In genomic region chr2:147012623-147013184, GRCm38 (mm10) we compare ENCODE assay signal across 8 mouse cellular contexts. TPM values are rescaled to one million over a fixed set of nuclear protein-coding genes. Genes with fewer than 3 reads are reported as not detected.
DNase-seq lines count a peak whose midpoint lies in the region; ATAC-seq and TF ChIP-seq lines count a peak whose summit lies in the region.

TSS of gene Xrn2 (plus strand) at chr2:147012996.

- peaks cover 3% of the 10 kb centered on the region for H3K9me3 ChIP-seq in ES-E14 (ENCODE audit: control insufficient read depth, insufficient read depth, low read depth, low read length)
- H3K9me3 ChIP-seq in forebrain, embryonic 15.5 days, result no peaks in the 10 kb centered on the region

- peaks cover 2 to 3% of the 10 kb centered on the region in 2 experiments; a peak in 2 of 4 replicates for H3K4me1 ChIP-seq in ES-E14 (ENCODE audit: control insufficient read depth in 2 of 2, insufficient read depth in 2 of 2, low read length in 2 of 2, poor library complexity in 1 of 2)
- peaks cover 26% of the 10 kb centered on the region for H3K4me1 ChIP-seq in forebrain, embryonic 15.5 days
- peaks cover 8% of the 10 kb centered on the region for H3K4me1 ChIP-seq in lung, adult 2 months (ENCODE audit: control insufficient read depth, insufficient read depth, low read length)

- peak; percentile 81 for TF ChIP-seq POLR2A in lung, adult 2 months (IDR thresholded peaks at IDR 0.05; ENCODE audit: borderline replicate concordance, extremely low read depth, low read depth, low read length)

- peak within 1 kb of the TSS; percentile 98 for H3K9ac ChIP-seq in ES-E14 (ENCODE audit: insufficient read depth, low read depth, low read length, poor library complexity, severe bottlenecking)
- H3K9ac ChIP-seq in forebrain, embryonic 15.5 days (replicated peaks), result peak within 1 kb of the TSS; percentile 77

- no peaks in the 10 kb centered on the region for H3K27me3 ChIP-seq in forebrain, embryonic 15.5 days

- H3K27ac ChIP-seq in ES-E14 (ENCODE audit: insufficient read depth, low read depth, low read length, poor library complexity, severe bottlenecking), result peak within 1 kb of the TSS; percentile 97
- H3K27ac ChIP-seq in forebrain, embryonic 15.5 days (replicated peaks), result peak within 1 kb of the TSS; percentile 98

- intact Hi-C loops in heart, postnatal 25 days (cut with DNase I), result loop anchor here (5.0 to 10.0 kb wide), 3 partner anchors 50 to 498 kb away; partner anchors contain the start of genes Kiz and Ralgapa2

- peak; percentile 87 for DNase-seq in ES-E14 (ENCODE audit: low read depth, low spot score)
- peak; percentile 95 for DNase-seq in cerebellum, adult 11-12 months
- peak; percentile 90 for DNase-seq in heart, postnatal 25 days (ENCODE audit: low spot score)
- DNase-seq in layer of hippocampus, adult 18-20 months (ENCODE audit: low spot score in 2 of 2), result peak; percentile 95 to 98
- DNase-seq in lung, adult 2 months, result peak; percentile 97
- peak; percentile 93 to 94 for DNase-seq in thymus, adult 18-20 months

- no peak for TF ChIP-seq CTCF in lung, adult 2 months (IDR thresholded peaks at IDR 0.05; ENCODE audit: insufficient read depth, low read length)

- peaks cover 8% of the 10 kb centered on the region; the same call in 1 of the 2 replicates for H3K36me3 ChIP-seq in ES-E14 (ENCODE audit: control insufficient read depth, insufficient read depth, low read length, poor library complexity, severe bottlenecking)
- H3K36me3 ChIP-seq in forebrain, embryonic 15.5 days, result no peaks in the 10 kb centered on the region

- in situ Hi-C loops in ES-E14 (cut with MboI; ENCODE audit: low sequenced_read_pairs in 2 of 2, unreplicated experiment in 2 of 2), result no loop called here

- WGBS in forebrain, embryonic 15.5 days, result under 1% methylated on average over 37 of the region's 37 CpGs
- WGBS in lung, adult 2 months, result under 1% methylated on average over 37 of the region's 37 CpGs

- peak within 1 kb of the TSS; percentile 53 for H3K4me2 ChIP-seq in forebrain, embryonic 15.5 days (replicated peaks)

- ATAC-seq in forebrain, embryonic 15.5 days (replicated peaks), result peak; percentile 97
- peak; percentile 85 for ATAC-seq in neutrophil, adult 5-6 weeks (ENCODE audit: extremely low read depth, insufficient number of reproducible peaks, low FRiP score, poor library complexity, severe bottlenecking)

- peak within 1 kb of the TSS; percentile 90 to 99 for H3K4me3 ChIP-seq in ES-E14 (ENCODE audit: insufficient read depth in 1 of 2, low read depth in 1 of 2, low read length in 2 of 2, poor library complexity in 1 of 2, severe bottlenecking in 1 of 2)
- H3K4me3 ChIP-seq in forebrain, embryonic 15.5 days, result peak within 1 kb of the TSS; percentile 72
- peak within 1 kb of the TSS; percentile 99 for H3K4me3 ChIP-seq in lung, adult 2 months (replicated peaks; ENCODE audit: extremely low read depth, low read depth, low read length)

TF ChIP-seq in ES-E14, 5 proteins besides CTCF, POLR2A, EP300 and RAD21:
- TF ChIP-seq HCFC1 (IDR thresholded peaks at IDR 0.05; ENCODE audit: borderline replicate concordance, insufficient read depth, low read length) (peak; percentile 75), ZNF384 (IDR thresholded peaks at IDR 0.05; ENCODE audit: low read depth, low read length) (no peak)

RNA-seq across cellular contexts. Expression of gene Xrn2, which starts in this region (rescaled TPM):
- 80.0 and 85.7 TPM in 2 replicates for total RNA-seq in ES-E14 (2012; rRNA removed)
- polyA plus RNA-seq in forebrain, embryonic 15.5 days (2015; fragmentation: Nextera tagmentation; extraction: Ambion mirVana), result 88.8 and 92.1 TPM in 2 replicates
- total RNA-seq in heart, postnatal 25 days (2021), result 10 to 100 TPM; 21.7 to 21.8 TPM
- total RNA-seq in layer of hippocampus, adult 18-20 months (2021), result 10 to 100 TPM; 40.3 to 40.7 TPM
- polyA plus RNA-seq in lung, adult 2 months (2012; rRNA removed), result 16.9 and 30.0 TPM in 2 replicates
- total RNA-seq in neutrophil, adult 5-6 weeks (2017), result 235 and 242 TPM in 2 replicates

Comparison
In these comparisons a context has a peak if more than half of its experiments do, and no peak if none do; other contexts are left out.
1. Peak in every context shown above with its lines: DNase-seq, ATAC-seq, H3K4me3 ChIP-seq and H3K27ac ChIP-seq.